Mouse (Mus musculus) heart, postnatal 0 days (tissue): ENCODE measurements around the gene Rpain.

Experiments
- CTCF ChIP-seq: IDR thresholded peaks from 2 replicates; pipeline ENCODE4 v1.5.1; 2016; ENCODE audit warnings: antibody characterized with exemption, control low read depth, low read depth
- EP300 ChIP-seq: IDR thresholded peaks from 2 replicates; pipeline ENCODE4 v1.6.1; 2016; ENCODE audit warnings: antibody characterized with exemption, low read depth

DNA sequence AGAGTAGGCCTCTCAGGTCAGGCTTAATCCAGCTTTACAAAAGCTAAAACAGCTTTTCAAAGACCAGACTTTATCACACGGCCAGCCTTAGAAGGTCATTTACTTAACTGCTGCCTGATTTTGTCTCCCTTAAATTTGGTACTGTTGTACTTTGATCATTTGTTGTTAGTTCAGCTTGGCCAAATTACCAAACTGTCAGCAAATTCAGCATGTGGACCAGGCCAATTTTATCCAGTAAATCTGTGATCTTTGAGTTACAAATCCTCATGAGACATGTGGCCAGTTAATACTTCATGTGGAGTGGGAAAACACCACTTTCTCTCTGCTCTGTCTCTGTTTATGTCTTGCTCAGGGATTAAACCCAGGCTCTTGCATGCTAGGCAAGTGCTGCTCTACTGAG is 2.6 kb downstream of the Rpain start:
- no peak for TF ChIP-seq CTCF
- TF ChIP-seq EP300, result no peak
